Mouse (Mus musculus) limb, embryonic 12.5 days (tissue): ENCODE measurements around the gene Chmp3. TPM values are rescaled to one million over a fixed set of nuclear protein-coding genes. Genes with fewer than 3 reads are reported as not detected.

Source experiments
- polyA plus RNA-seq: library from polyadenylated mRNA; unstranded; fragments of >200 nt; fragmentation: Nextera tagmentation; extraction: Ambion mirVana; gene quantifications from 2 replicates; pipeline ENCODE4 v1.2.1, GENCODE M21; 2016

The Chmp3 gene
- polyA plus RNA-seq, 1 experiment from 2014 or later: 50.1 TPM

Other genes starting within 250 kb of the Chmp3 start
- gene Smyd1, start 221.6 kb upstream of the Chmp3 start, polyA plus RNA-seq: 5.1 and 5.2 TPM in 2 replicates
- gene Cd8b1, start 221.0 kb upstream of the Chmp3 start, polyA plus RNA-seq: not detected in 2 replicates
- gene Cd8a, start 170.4 kb upstream of the Chmp3 start, polyA plus RNA-seq: 0.06 TPM in 1 of 2 replicates, not detected in the other
- 18.7 and 21.1 TPM in 2 replicates for gene Rmnd5a, start 103.2 kb upstream of the Chmp3 start, polyA plus RNA-seq
- 18.9 and 20.8 TPM in 2 replicates for gene Rnf103, start 49.9 kb upstream of the Chmp3 start, polyA plus RNA-seq
- 75.0 and 78.0 TPM in 2 replicates for gene Kdm3a, start 89.2 kb downstream of the Chmp3 start, polyA plus RNA-seq
- 9.8 TPM in 2 replicates for gene Reep1, start 163.8 kb downstream of the Chmp3 start, polyA plus RNA-seq